Mouse (Mus musculus): ENCODE measurements around the gene Carhsp1. TPM values are rescaled to one million over a fixed set of nuclear protein-coding genes. Genes with fewer than 3 reads are reported as not detected.

Carhsp1 gene
- polyA plus RNA-seq (2012; rRNA removed), result 28.2 and 31.1 TPM in 2 replicates

GRCm38 (mm10) chr16:8671551-8672349 lies at the start of gene Carhsp1:
TSS of gene Carhsp1 (minus strand) at chr16:8672155.
- peak in 1 of 2 experiments; percentile 85 for DNase-seq (ENCODE audit: extremely low spot score in 1 of 2, low spot score in 1 of 2)

DNA sequence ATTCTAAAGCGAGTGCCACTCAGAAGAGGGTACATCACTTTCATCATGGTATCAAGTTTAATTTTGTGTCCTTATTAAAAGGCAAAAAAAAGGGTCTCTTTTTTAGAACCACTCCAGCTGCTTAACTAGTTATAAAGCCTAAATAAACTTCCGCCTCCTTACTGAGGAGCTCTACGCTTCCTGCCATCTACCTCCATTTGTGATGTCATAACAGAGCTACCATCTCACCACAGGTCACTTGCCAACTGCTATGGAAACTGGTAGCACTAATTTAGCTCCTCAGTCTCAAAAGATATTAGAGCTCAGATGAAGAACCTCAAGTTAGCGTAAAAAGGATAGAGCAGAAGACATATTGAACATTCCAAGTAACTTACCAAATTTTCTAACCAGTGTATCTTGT lies 48.5 kb upstream of the Carhsp1 start:
- DNase-seq (ENCODE audit: extremely low spot score in 1 of 2, low spot score in 1 of 2), result no peak

- DNase-seq (ENCODE audit: extremely low spot score in 1 of 2, low spot score in 1 of 2), result no peak
Observed at GRCm38 (mm10) chr16:8717744-8718143, 45.8 kb upstream of the Carhsp1 start.

- DNase-seq (ENCODE audit: extremely low spot score in 1 of 2, low spot score in 1 of 2), result no peak
Observed at GRCm38 (mm10) chr16:8716300-8716699, 44.3 kb upstream of the Carhsp1 start.

DNA sequence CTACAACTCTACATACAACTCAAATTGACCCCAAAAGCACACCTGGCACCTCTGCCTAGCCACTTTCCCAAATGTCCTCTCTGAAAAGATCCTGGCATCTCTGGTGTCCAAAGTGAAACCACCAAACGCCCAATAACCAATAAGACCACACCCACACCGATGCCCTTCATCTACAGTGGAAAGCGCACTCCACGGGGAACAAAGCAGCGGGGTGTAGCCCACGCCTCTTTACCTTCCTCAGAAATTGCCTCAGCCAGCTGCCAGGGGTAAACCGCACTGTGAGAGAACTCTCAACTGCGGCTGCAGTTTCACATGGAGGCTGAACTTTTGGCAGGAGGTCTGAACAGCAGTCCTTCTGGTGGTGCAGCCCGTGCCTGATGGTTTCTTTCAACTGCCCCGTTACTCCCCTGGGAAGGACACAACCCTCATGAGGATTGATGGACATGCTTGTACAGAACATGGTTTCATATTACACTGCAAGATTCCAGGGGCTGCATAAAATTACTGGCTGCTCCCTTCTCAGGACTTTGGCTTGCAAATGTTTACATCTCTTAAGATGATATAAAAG lies 43.6 kb upstream of the Carhsp1 start:
- DNase-seq (ENCODE audit: extremely low spot score in 1 of 2, low spot score in 1 of 2), result no peak

DNA sequence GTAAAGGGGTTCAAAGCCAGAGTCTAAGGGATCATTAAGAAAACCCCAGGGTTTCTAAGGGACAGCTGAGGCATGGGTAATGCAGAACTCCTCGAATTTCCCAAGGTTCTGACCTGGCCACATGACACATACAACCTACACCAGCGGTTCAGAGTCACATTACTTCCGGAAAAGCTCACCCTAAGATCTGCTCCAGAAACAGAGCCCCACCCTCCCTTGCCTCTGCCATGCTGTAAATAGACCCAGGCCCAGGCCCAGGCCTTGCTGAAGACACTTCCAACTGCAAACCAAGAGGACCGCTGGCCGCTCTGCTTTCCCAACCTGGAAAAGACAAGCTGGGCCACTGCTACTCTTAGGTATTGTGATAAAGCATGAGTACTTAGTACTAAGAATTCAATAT lies 42.9 kb upstream of the Carhsp1 start:
- DNase-seq (ENCODE audit: extremely low spot score in 1 of 2, low spot score in 1 of 2), result no peak

DNA sequence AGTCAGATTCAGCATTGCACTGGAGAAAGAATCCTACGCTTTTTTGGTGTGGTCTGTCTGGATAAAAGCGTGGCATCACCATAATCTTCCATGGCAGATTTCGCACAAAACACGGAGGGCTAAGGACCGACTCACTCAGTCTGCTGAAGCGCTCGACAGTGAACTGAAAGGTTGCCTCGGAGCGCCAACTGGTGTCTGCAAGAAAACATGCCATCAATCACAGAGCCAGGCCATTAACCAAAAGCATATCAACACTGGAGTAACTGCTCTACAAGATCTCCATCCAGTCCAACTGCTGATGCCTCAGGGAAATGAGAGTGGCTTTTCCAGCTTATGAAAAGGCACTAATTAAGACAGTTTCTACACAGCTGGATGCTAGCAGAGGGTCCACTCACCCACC lies 40.0 kb upstream of the Carhsp1 start:
- DNase-seq (ENCODE audit: extremely low spot score in 1 of 2, low spot score in 1 of 2), result peak in 1 of 2 experiments; percentile 27

GRCm38 (mm10) chr16:8700586-8700985 lies 28.6 kb upstream of the Carhsp1 start:
- DNase-seq (ENCODE audit: extremely low spot score in 1 of 2, low spot score in 1 of 2), result no peak

DNA sequence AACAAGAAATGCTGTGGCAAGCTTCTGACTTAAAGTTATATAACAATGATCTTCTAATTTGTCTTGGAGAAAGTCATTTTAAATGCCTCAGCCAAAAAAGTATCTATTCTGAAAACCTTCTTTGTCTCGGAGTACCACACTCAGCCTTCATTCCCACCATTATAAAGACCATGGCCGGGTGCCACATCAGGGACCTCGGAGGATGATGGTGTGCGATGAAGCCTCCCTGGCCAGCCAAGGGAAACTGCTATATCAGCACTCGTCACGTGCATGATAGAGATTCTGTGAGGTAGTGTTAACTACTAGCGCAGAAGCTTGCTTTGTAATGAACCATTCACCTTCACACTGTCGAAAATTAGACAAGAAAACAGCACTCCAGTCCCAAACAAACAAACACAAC lies 27.6 kb upstream of the Carhsp1 start:
- DNase-seq (ENCODE audit: extremely low spot score in 1 of 2, low spot score in 1 of 2), result no peak

- no peak for DNase-seq (ENCODE audit: extremely low spot score in 1 of 2, low spot score in 1 of 2)
Observed at GRCm38 (mm10) chr16:8691206-8691605, 19.3 kb upstream of the Carhsp1 start.

- peak in 1 of 2 experiments; percentile 61 for DNase-seq (ENCODE audit: extremely low spot score in 1 of 2, low spot score in 1 of 2)
Observed at GRCm38 (mm10) chr16:8689979-8690656, 18.2 kb upstream of the Carhsp1 start.

- DNase-seq (ENCODE audit: extremely low spot score in 1 of 2, low spot score in 1 of 2), result no peak
Observed at GRCm38 (mm10) chr16:8687559-8688112, 15.7 kb upstream of the Carhsp1 start.

GRCm38 (mm10) chr16:8686871-8687535 lies 15.0 kb upstream of the Carhsp1 start:
- no peak for DNase-seq (ENCODE audit: extremely low spot score in 1 of 2, low spot score in 1 of 2)

DNA sequence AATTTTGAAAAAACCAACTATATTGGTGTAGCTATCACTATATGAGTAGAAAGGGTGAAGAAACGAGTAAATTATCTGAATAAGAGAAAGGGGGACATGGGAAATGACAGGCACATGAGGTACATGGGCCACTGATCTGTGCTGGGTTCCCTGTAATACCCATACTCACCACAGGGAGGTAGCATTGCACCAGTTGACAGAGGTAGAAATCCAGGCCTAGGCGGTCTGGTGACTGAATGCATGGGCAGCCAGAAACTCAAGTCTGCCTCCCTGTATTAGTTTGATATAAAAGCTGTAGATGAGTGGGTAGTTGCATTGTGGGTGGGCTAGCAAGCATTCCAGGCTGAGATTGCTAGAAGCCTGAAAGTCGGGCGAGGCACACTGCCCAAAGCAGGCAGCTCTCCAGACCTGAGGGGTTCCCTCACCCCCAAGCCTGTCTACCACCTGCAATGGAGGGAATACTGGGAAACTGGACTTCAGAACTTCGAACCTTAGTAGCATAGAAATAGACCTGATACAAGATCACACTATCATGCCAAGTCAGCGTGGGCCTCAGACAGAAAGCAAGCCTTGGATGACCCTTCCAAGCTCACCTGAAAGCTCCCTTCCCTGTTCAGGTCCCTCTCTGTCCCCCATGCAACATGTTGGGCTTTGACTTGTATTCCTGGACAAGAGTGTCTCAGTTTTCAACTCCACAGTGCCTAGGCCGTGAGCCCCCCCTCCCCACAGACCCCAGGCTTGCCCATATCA lies 14.3 kb upstream of the Carhsp1 start:
- DNase-seq (ENCODE audit: extremely low spot score in 1 of 2, low spot score in 1 of 2), result peak; percentile 58 to 91

GRCm38 (mm10) chr16:8685087-8685486 lies 13.1 kb upstream of the Carhsp1 start:
- DNase-seq (ENCODE audit: extremely low spot score in 1 of 2, low spot score in 1 of 2), result no peak

- DNase-seq (ENCODE audit: extremely low spot score in 1 of 2, low spot score in 1 of 2), result no peak
Observed at GRCm38 (mm10) chr16:8680470-8680869, 8.5 kb upstream of the Carhsp1 start, which contains the start of gene Gm5767. TSS of gene Gm5767 (plus strand) at chr16:8680770.

DNA sequence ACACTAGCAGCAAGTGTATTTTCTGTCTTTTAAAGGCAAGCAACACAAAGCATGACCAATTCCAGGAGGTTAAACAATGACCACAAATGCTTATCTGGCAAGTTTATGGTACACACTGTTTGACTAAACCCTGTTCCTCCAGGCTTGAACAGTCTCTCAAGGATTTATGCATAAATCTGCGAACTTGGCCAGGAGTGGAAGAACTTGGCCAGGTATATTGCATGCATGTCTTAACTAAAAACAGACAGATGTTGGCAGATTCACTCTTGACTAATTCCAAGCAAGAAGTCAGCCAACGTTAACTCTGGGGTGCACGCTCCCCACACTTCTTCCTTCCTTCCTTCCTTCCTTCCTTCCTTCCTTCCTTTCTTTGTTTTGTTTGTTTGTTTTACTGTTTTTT lies 7.8 kb upstream of the Carhsp1 start:
- DNase-seq (ENCODE audit: extremely low spot score in 1 of 2, low spot score in 1 of 2), result no peak

GRCm38 (mm10) chr16:8678676-8679075 lies 6.7 kb upstream of the Carhsp1 start:
- DNase-seq (ENCODE audit: extremely low spot score in 1 of 2, low spot score in 1 of 2), result no peak

DNA sequence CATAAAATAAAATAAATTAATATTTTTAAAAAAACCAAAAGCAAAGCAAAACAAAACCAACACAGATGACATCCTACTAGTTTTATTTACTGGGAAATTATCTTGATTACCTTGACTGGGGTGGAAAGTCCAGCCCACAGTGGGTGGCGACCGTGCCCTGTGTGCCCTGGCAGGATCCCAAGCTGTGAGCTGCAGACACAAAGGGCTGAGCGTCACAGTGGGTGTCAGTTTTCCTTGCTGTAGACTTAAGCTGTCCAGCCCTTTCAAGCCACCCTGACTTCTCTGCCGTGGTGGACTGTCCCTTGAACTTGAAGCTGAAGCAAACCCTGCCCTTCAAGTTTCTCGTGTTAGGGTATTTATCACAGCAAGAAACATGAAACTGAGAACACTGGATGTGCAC lies 6.1 kb upstream of the Carhsp1 start:
- no peak for DNase-seq (ENCODE audit: extremely low spot score in 1 of 2, low spot score in 1 of 2)

GRCm38 (mm10) chr16:8676800-8677199 lies 4.8 kb upstream of the Carhsp1 start:
- DNase-seq (ENCODE audit: extremely low spot score in 1 of 2, low spot score in 1 of 2), result peak in 1 of 2 experiments; percentile 62

Measured in frontal cortex, adult 2 months (tissue).